Mouse (Mus musculus): ENCODE measurements around the gene 2410002F23Rik. TPM values are rescaled to one million over a fixed set of nuclear protein-coding genes. Genes with fewer than 3 reads are reported as not detected.
"Not testable (repeated sequence)": the region's sequence is repeated elsewhere in the genome, so short reads cannot be mapped to it uniquely, and the experiment has no call there.

The 2410002F23Rik gene
- polyA plus RNA-seq (2012; fragmentation: generic; extraction: Trizol): 68.9 TPM
- long read RNA-seq, experiment 1, transcript 2410002F23Rik-201 (6 exons, 1,982 nt): major isoform, 8 of 30 reads
- long read RNA-seq, experiment 1, partial matches to known transcripts: 2 of 30 reads
- long read RNA-seq, experiment 1, other reads (novel, unspliced or antisense): 9 of 30 reads
- long read RNA-seq, experiment 2, transcript 2410002F23Rik-203 (7 exons, 2,092 nt): minor isoform, 49 of 633 reads
- long read RNA-seq, experiment 2, transcript 2410002F23Rik-201 (6 exons, 1,982 nt): major isoform, 91 of 633 reads
- long read RNA-seq, experiment 2, transcript 2410002F23Rik-217 (7 exons, 2,131 nt): minor isoform, 41 of 633 reads
- long read RNA-seq, experiment 2, transcript 2410002F23Rik-208 (6 exons, 784 nt): minor isoform, 38 of 633 reads
- long read RNA-seq, experiment 2, partial matches to known transcripts: 24 of 633 reads
- long read RNA-seq, experiment 2, other reads (novel, unspliced or antisense): 312 of 633 reads

DNA sequence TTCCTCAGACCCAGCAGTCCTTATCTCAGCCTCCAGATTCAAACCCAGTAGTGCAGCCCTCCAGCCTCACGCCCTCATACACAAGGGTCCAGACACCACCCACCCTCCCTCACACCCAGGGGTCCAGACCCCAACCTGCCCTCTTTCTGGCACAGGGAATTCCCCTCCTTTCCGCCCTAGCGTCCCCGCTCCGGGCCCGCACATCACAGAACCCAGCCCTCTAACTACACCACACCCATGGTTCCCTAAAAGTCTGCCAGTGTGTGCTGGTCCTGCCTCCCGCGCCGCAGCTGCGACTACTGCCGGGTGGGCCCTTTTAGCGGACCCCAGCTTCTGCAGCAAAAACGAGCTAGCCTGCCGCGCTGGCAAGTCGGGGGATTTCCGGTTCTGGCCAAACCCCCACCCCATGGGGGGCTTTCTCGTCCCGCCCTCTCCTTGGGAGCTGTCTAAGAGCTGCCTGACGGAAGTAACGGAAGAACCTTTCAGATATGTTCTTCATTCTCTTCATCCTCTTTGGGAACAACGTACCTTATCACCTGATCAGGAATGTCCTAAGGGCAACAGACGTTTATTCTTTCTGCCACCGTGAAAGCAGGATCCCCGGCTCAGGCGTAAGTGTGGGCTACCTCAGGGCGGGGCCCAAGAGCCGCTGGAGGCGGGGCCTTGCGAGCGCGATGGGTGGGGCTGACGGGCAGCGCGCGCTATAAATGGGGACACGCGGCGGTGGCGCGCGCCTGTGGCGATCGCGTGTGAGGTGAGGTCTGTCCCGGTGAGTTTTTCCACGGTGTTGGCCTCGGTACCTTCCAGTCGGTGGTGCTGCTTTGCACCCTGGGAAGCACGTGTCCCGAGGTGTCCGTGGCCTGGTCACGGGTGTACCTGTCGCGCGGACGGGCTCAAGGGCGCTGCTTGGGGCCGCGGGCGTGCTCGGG is at the start of gene 2410002F23Rik, which contains the start of gene 1700028J19Rik:
2410002F23Rik (plus strand) TSS at position 668 of the 929 bp plus-strand sequence.
1700028J19Rik (minus strand) TSS at position 641 of the 929 bp plus-strand sequence.
- Histone ChIP-seq H3ac (ENCODE audit: control insufficient read depth, insufficient read length, low read depth) (peak within 1 kb of the TSS; percentile 94), H3K79me2 (ENCODE audit: control insufficient read depth, insufficient read depth) (peaks cover 52% of the 10 kb centered on the region), H3K4me3 (ENCODE audit: insufficient read depth, poor library complexity, severe bottlenecking) (peak within 1 kb of the TSS; percentile 89), H3K79me3 (ENCODE audit: low read depth) (peaks cover 25% of the 10 kb centered on the region), H3K27me3 (ENCODE audit: control insufficient read depth, insufficient read depth, insufficient read length) (no peaks in the 10 kb centered on the region), H3K36me3 (ENCODE audit: control insufficient read depth, insufficient read depth) (peaks cover 27% of the 10 kb centered on the region)
- TF ChIP-seq FOSL1 (IDR thresholded peaks at IDR 0.05; ENCODE audit: insufficient read depth, low read length, poor library complexity, severe bottlenecking) (no peak), MAX (IDR thresholded peaks at IDR 0.05) (peak; percentile 96)

DNA sequence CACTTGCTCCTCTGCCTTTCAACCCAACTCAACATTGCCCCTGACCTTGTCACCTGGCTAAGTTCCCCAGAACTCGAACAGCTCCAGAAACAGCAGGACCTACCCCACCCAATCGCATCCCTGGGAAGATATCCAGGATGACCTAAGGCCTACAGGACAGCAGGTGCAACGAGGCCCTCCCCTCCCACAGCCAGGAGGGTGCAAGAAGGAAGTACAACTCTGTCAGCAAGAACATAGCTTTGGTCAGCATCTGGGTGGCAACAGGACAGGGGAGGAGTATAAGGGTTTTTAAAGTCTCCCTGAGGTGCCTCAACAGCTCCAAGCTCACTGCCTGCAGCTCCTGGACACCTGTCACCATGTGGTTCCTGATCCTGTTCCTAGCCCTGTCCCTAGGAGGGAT is 48.6 kb upstream of the 2410002F23Rik start, which contains the start of gene Klk1b3:
Klk1b3 (plus strand) TSS at position 301 of the 400 bp plus-strand sequence.
- H3K79me3 ChIP-seq (ENCODE audit: low read depth): no peaks in the 10 kb centered on the region
- H3K79me2 ChIP-seq (ENCODE audit: control insufficient read depth, insufficient read depth): no peaks in the 10 kb centered on the region
- no peak within 1 kb of the TSS for H3ac ChIP-seq (ENCODE audit: control insufficient read depth, insufficient read length, low read depth)
- no peaks in the 10 kb centered on the region for H3K36me3 ChIP-seq (ENCODE audit: control insufficient read depth, insufficient read depth)
- no peaks in the 10 kb centered on the region for H3K27me3 ChIP-seq (ENCODE audit: control insufficient read depth, insufficient read depth, insufficient read length)
- TF ChIP-seq FOSL1 (IDR thresholded peaks at IDR 0.05; ENCODE audit: insufficient read depth, low read length, poor library complexity, severe bottlenecking) (no peak), MYOG (IDR thresholded peaks at IDR 0.05; ENCODE audit: control insufficient read depth, extremely low read depth, insufficient read length) (no peak), USF1 (IDR thresholded peaks at IDR 0.05; ENCODE audit: low read depth) (no peak), MYOD1 (IDR thresholded peaks at IDR 0.05; ENCODE audit: control insufficient read depth, insufficient read length, low read depth) (no peak), CTCF (IDR thresholded peaks at IDR 0.05; ENCODE audit: control insufficient read depth, insufficient read depth, insufficient read length) (no peak), CEBPB (IDR thresholded peaks at IDR 0.05; ENCODE audit: low read depth) (no peak), MAX (IDR thresholded peaks at IDR 0.05) (no peak)
- no peak within 1 kb of the TSS for H3K4me3 ChIP-seq (ENCODE audit: insufficient read depth, poor library complexity, severe bottlenecking)

DNA sequence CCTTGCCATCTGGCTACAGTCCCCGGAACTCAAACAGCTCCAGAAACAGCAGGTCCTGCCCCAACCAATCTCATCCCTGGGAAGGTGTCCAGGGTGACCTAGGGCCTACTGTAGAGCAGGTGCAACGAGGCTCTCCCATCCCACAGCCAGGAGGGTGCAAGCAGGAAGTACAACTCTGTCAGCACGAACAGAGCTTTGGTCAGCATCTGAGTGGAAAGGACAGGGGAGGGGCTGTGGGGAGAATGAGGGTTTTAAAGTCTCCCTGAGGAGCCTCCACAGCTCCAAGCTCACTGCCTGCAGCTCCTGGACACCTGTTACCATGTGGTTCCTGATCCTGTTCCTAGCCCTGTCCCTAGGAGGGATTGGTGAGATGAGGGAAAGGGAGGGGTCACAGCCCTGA is 39.4 kb upstream of the 2410002F23Rik start, which contains the start of gene Klk1b4:
Klk1b4 (plus strand) TSS at position 301 of the 400 bp plus-strand sequence.
- H3K36me3 ChIP-seq (ENCODE audit: control insufficient read depth, insufficient read depth); H3ac ChIP-seq (ENCODE audit: control insufficient read depth, insufficient read length, low read depth); H3K4me3 ChIP-seq (ENCODE audit: insufficient read depth, poor library complexity, severe bottlenecking); H3K79me2 ChIP-seq (ENCODE audit: control insufficient read depth, insufficient read depth); H3K79me3 ChIP-seq (ENCODE audit: low read depth); H3K27me3 ChIP-seq (ENCODE audit: control insufficient read depth, insufficient read depth, insufficient read length): not testable (repeated sequence)

DNA sequence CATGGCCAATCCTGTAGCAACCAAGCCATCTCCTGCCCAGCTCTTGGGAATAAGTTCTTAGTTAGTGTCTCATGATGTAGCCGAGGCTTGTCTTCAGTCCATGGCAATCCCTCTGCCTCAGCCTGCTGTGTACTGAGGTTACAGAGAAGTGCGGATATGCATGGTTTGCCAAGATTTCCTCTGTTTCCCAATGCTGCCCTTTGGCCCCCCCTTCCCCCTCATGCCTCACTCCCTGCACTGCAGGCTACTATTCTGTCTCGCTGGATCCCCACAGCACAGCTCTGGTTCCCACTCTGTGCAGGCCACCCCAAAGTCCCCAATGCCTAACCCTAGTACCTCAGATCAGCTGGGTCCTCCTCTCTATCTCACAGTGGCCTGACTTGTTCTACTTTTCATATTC is 38.2 kb upstream of the 2410002F23Rik start:
- TF ChIP-seq MAX (IDR thresholded peaks at IDR 0.05) (no peak), USF1 (IDR thresholded peaks at IDR 0.05; ENCODE audit: low read depth) (no peak), MYOD1 (IDR thresholded peaks at IDR 0.05; ENCODE audit: control insufficient read depth, insufficient read length, low read depth) (no peak), CTCF (IDR thresholded peaks at IDR 0.05; ENCODE audit: control insufficient read depth, insufficient read depth, insufficient read length) (no peak), CEBPB (IDR thresholded peaks at IDR 0.05; ENCODE audit: low read depth) (no peak), FOSL1 (IDR thresholded peaks at IDR 0.05; ENCODE audit: insufficient read depth, low read length, poor library complexity, severe bottlenecking) (no peak), MYOG (IDR thresholded peaks at IDR 0.05; ENCODE audit: control insufficient read depth, extremely low read depth, insufficient read length) (no peak)
- no peaks in the 10 kb centered on the region for H3K27me3 ChIP-seq (ENCODE audit: control insufficient read depth, insufficient read depth, insufficient read length)
- no peak overlapping the region for H3ac ChIP-seq (ENCODE audit: control insufficient read depth, insufficient read length, low read depth)
- no peaks in the 10 kb centered on the region for H3K79me2 ChIP-seq (ENCODE audit: control insufficient read depth, insufficient read depth)
- no peak overlapping the region for H3K4me3 ChIP-seq (ENCODE audit: insufficient read depth, poor library complexity, severe bottlenecking)
- H3K79me3 ChIP-seq (ENCODE audit: low read depth): no peaks in the 10 kb centered on the region
- H3K36me3 ChIP-seq (ENCODE audit: control insufficient read depth, insufficient read depth): no peaks in the 10 kb centered on the region

DNA sequence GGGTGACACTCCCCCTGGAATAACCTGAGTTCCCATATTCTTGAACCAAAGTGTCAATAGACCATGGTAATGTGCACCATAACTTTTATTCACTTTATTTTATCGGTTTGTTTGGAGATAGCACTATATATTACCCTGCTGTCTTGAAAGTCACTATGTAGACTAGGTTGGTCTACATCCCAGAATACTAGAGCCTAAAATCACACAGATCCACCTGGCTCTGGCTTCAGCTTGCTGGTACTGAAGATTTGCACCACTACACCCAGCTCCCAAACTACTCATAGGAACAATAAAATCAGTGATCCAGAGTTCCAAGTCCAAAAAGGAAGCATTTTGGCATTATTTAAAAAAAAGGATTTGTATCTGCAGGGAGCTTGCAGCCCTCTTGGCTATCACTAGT is 30.9 kb upstream of the 2410002F23Rik start, which contains the start of gene Klk1b5:
Klk1b5 (plus strand) TSS at position 301 of the 400 bp plus-strand sequence.
- Histone ChIP-seq H3K27me3 (ENCODE audit: control insufficient read depth, insufficient read depth, insufficient read length) (no peaks in the 10 kb centered on the region), H3K36me3 (ENCODE audit: control insufficient read depth, insufficient read depth) (no peaks in the 10 kb centered on the region), H3K79me2 (ENCODE audit: control insufficient read depth, insufficient read depth) (no peaks in the 10 kb centered on the region), H3ac (ENCODE audit: control insufficient read depth, insufficient read length, low read depth) (no peak within 1 kb of the TSS), H3K79me3 (ENCODE audit: low read depth) (no peaks in the 10 kb centered on the region), H3K4me3 (ENCODE audit: insufficient read depth, poor library complexity, severe bottlenecking) (no peak within 1 kb of the TSS)
- no peak for TF ChIP-seq CEBPB (IDR thresholded peaks at IDR 0.05; ENCODE audit: low read depth)
- no peak for TF ChIP-seq MYOD1 (IDR thresholded peaks at IDR 0.05; ENCODE audit: control insufficient read depth, insufficient read length, low read depth)
- no peak for TF ChIP-seq USF1 (IDR thresholded peaks at IDR 0.05; ENCODE audit: low read depth)
- no peak for TF ChIP-seq MAX (IDR thresholded peaks at IDR 0.05)
- TF ChIP-seq MYOG (IDR thresholded peaks at IDR 0.05; ENCODE audit: control insufficient read depth, extremely low read depth, insufficient read length): no peak
- TF ChIP-seq FOSL1 (IDR thresholded peaks at IDR 0.05; ENCODE audit: insufficient read depth, low read length, poor library complexity, severe bottlenecking): no peak
- no peak for TF ChIP-seq CTCF (IDR thresholded peaks at IDR 0.05; ENCODE audit: control insufficient read depth, insufficient read depth, insufficient read length)

DNA sequence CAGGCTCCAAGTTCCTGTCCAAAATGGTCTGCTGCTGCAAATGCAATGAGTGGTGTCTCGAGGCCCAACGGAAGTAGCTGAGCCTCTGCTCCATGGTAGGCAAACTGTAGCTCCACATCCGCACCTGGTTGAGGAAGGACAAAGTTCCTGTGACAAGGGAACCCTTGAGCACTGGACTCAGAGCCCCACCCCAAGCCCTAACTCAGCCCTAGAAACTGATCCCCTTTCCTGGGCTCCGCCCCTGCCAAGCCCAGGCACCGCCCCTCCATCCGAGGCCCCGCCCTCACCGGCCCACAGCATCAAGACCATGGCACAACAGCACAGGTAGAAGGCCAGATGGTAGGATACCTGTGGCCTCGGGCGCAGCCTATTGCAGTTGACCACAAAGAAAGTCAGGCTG is 24.9 kb upstream of the 2410002F23Rik start:
- not testable (repeated sequence) for H3K27me3 ChIP-seq (ENCODE audit: control insufficient read depth, insufficient read depth, insufficient read length)

DNA sequence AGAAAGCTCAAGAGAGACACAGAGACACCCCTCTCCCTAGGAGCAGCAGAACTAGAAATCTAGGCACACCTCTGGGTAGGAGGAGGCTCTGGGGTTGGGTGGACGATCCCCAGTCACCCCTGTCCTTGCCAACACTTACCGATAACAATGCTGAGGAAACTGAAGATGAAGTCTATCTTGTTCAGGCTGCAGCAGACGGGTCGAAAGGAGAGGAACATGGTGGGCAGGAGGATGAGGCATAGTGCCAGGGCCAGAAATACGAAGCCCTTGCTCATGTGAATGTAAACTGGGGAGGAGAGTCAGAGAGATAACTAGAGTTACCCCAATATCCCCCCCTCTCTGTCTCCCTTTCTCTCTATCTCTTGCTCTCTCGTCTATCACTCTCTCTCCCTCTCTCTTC is 24.2 kb upstream of the 2410002F23Rik start:
- H3K79me2 ChIP-seq (ENCODE audit: control insufficient read depth, insufficient read depth); H3K79me3 ChIP-seq (ENCODE audit: low read depth); H3ac ChIP-seq (ENCODE audit: control insufficient read depth, insufficient read length, low read depth): not testable (repeated sequence)

More for the DNA sequence above, 24.9 kb upstream of the 2410002F23Rik start:
- H3K4me3 ChIP-seq (ENCODE audit: insufficient read depth, poor library complexity, severe bottlenecking); H3K79me3 ChIP-seq (ENCODE audit: low read depth); H3K79me2 ChIP-seq (ENCODE audit: control insufficient read depth, insufficient read depth); H3K36me3 ChIP-seq (ENCODE audit: control insufficient read depth, insufficient read depth); H3ac ChIP-seq (ENCODE audit: control insufficient read depth, insufficient read length, low read depth): not testable (repeated sequence)

More for the DNA sequence above, 24.2 kb upstream of the 2410002F23Rik start:
- not testable (repeated sequence) for H3K27me3 ChIP-seq (ENCODE audit: control insufficient read depth, insufficient read depth, insufficient read length); H3K4me3 ChIP-seq (ENCODE audit: insufficient read depth, poor library complexity, severe bottlenecking); H3K36me3 ChIP-seq (ENCODE audit: control insufficient read depth, insufficient read depth)
